Mouse (Mus musculus): Measurements from ENCODE around the gene Ovol1.
A peak's percentile ranks its signal among the peaks of the same experiment; 100 is the strongest.

Gene Ovol1

GRCm38 (mm10) chr19:5525204-5525603 lies 35.2 kb downstream of the Ovol1 start:
- no peak for DNase-seq (ENCODE audit: low read depth, low spot score)

- no peak for DNase-seq (ENCODE audit: low read depth, low spot score)
Observed at GRCm38 (mm10) chr19:5518721-5519120, 41.7 kb downstream of the Ovol1 start.

GRCm38 (mm10) chr19:5516906-5517505 lies 43.4 kb downstream of the Ovol1 start:
- DNase-seq (ENCODE audit: low read depth, low spot score), result no peak

GRCm38 (mm10) chr19:5515840-5516777 lies 44.3 kb downstream of the Ovol1 start:
- DNase-seq (ENCODE audit: low read depth, low spot score), result no peak

GRCm38 (mm10) chr19:5513005-5513349 lies 47.5 kb downstream of the Ovol1 start:
- DNase-seq (ENCODE audit: low read depth, low spot score), result no peak

GRCm38 (mm10) chr19:5512091-5513004 lies 48.1 kb downstream of the Ovol1 start:
- DNase-seq (ENCODE audit: low read depth, low spot score), result no peak

GRCm38 (mm10) chr19:5511074-5511632 lies 49.3 kb downstream of the Ovol1 start:
- DNase-seq (ENCODE audit: low read depth, low spot score), result no peak

GRCm38 (mm10) chr19:5510031-5511026 lies 50.1 kb downstream of the Ovol1 start, which contains the start of gene Snx32:
Snx32 (minus strand) TSS chr19:5510538.
- peak; percentile 97 for DNase-seq (ENCODE audit: low read depth, low spot score)

- DNase-seq (ENCODE audit: low read depth, low spot score), result no peak
Observed at GRCm38 (mm10) chr19:5503687-5504086, 56.8 kb downstream of the Ovol1 start, which contains the start of gene 1700020D05Rik. 1700020D05Rik (minus strand) TSS chr19:5503787.

GRCm38 (mm10) chr19:5500330-5500875 lies 60.0 kb downstream of the Ovol1 start:
- no peak for DNase-seq (ENCODE audit: low read depth, low spot score)

Data from retina, postnatal 7 days (tissue).